Mouse (Mus musculus): Measurements from ENCODE around the gene Trim45. TPM values are rescaled to one million over a fixed set of nuclear protein-coding genes. Genes with fewer than 3 reads are reported as not detected.
A peak's percentile ranks its signal among the peaks of the same experiment; 100 is the strongest.

Gene Trim45
- polyA plus RNA-seq, 1 experiment from 2014 or later: 4.5 TPM

GRCm38 (mm10) chr3:100969176-100969917, 47.3 kb downstream of the Trim45 start, which contains the start of gene Ttf2:
Gene Ttf2 (minus strand): TSS chr3:100969663.
- no peak within 1 kb of the TSS for H3K27ac ChIP-seq (ENCODE audit: low read length)
- H3K4me3 ChIP-seq (ENCODE audit: low read depth, low read length): peak within 1 kb of the TSS; percentile 68
- WGBS: 0% methylated on average over 40 of the region's 40 CpGs
- peaks cover 7% of the 10 kb centered on the region; the same call in 1 of the 2 replicates for H3K4me1 ChIP-seq (ENCODE audit: control insufficient read depth, insufficient read depth, low read length)
- no peaks in the 10 kb centered on the region for H3K9me3 ChIP-seq (ENCODE audit: control insufficient read depth, low read depth, low read length)
- H3K9ac ChIP-seq (replicated peaks; ENCODE audit: low read depth, low read length): peak within 1 kb of the TSS; percentile 43
- H3K27me3 ChIP-seq (ENCODE audit: control insufficient read depth, insufficient read depth, low read length): no peaks in the 10 kb centered on the region
- H3K4me2 ChIP-seq (replicated peaks; ENCODE audit: low read depth, low read length): peak within 1 kb of the TSS; percentile 70
- ATAC-seq (ENCODE audit: insufficient number of reproducible peaks, insufficient read depth, low FRiP score, low read depth): peak; percentile 98
- no peaks in the 10 kb centered on the region; the same call in 1 of the 2 replicates for H3K36me3 ChIP-seq (ENCODE audit: control insufficient read depth, insufficient read depth, low read length)

GRCm38 (mm10) chr3:100973906-100974305, 51.9 kb downstream of the Trim45 start:
- no peak overlapping the region for H3K9ac ChIP-seq (replicated peaks; ENCODE audit: low read depth, low read length)
- no peak overlapping the region for H3K27ac ChIP-seq (ENCODE audit: low read length)
- H3K4me1 ChIP-seq (ENCODE audit: control insufficient read depth, insufficient read depth, low read length): peaks cover 4% of the 10 kb centered on the region; the same call in 1 of the 2 replicates
- no peak overlapping the region for H3K4me3 ChIP-seq (ENCODE audit: low read depth, low read length)
- H3K9me3 ChIP-seq (ENCODE audit: control insufficient read depth, low read depth, low read length): no peaks in the 10 kb centered on the region
- H3K27me3 ChIP-seq (ENCODE audit: control insufficient read depth, insufficient read depth, low read length): no peaks in the 10 kb centered on the region
- H3K4me2 ChIP-seq (replicated peaks; ENCODE audit: low read depth, low read length): no peak overlapping the region
- ATAC-seq (ENCODE audit: insufficient number of reproducible peaks, insufficient read depth, low FRiP score, low read depth): no peak
- 0% methylated on average over 1 of the region's 1 CpGs for WGBS
- no peaks in the 10 kb centered on the region for H3K36me3 ChIP-seq (ENCODE audit: control insufficient read depth, insufficient read depth, low read length)

- H3K4me2 ChIP-seq (replicated peaks; ENCODE audit: low read depth, low read length): no peak overlapping the region
- H3K4me3 ChIP-seq (ENCODE audit: low read depth, low read length): no peak overlapping the region
- H3K27me3 ChIP-seq (ENCODE audit: control insufficient read depth, insufficient read depth, low read length): no peaks in the 10 kb centered on the region
- H3K4me1 ChIP-seq (ENCODE audit: control insufficient read depth, insufficient read depth, low read length): no peaks in the 10 kb centered on the region
- no peaks in the 10 kb centered on the region for H3K9me3 ChIP-seq (ENCODE audit: control insufficient read depth, low read depth, low read length)
- no peak overlapping the region for H3K27ac ChIP-seq (ENCODE audit: low read length)
- no peak overlapping the region for H3K9ac ChIP-seq (replicated peaks; ENCODE audit: low read depth, low read length)
- H3K36me3 ChIP-seq (ENCODE audit: control insufficient read depth, insufficient read depth, low read length): no peaks in the 10 kb centered on the region
- 75% methylated on average over 8 of the region's 8 CpGs for WGBS
- no peak for ATAC-seq (ENCODE audit: insufficient number of reproducible peaks, insufficient read depth, low FRiP score, low read depth)
Measured at GRCm38 (mm10) chr3:100979290-100979689, 57.3 kb downstream of the Trim45 start.

Other genes starting within 250 kb of the Trim45 start
- 77.2 and 96.4 TPM in 2 replicates for gene Man1a2, start 236.7 kb upstream of the Trim45 start, polyA plus RNA-seq (2014; fragmentation: Nextera tagmentation; extraction: Ambion mirVana)
- 1.7 and 2.0 TPM in 2 replicates for gene Vtcn1, start 96.7 kb upstream of the Trim45 start, polyA plus RNA-seq (2014; fragmentation: Nextera tagmentation; extraction: Ambion mirVana)
- gene Ttf2, start 47.5 kb downstream of the Trim45 start, polyA plus RNA-seq (2014; fragmentation: Nextera tagmentation; extraction: Ambion mirVana): 16.5 and 18.1 TPM in 2 replicates
- 0.20 TPM in 1 of 2 replicates, not detected in the other for gene Cd101, start 107.4 kb downstream of the Trim45 start, polyA plus RNA-seq (2014; fragmentation: Nextera tagmentation; extraction: Ambion mirVana)
- gene Ptgfrn, start 188.1 kb downstream of the Trim45 start, polyA plus RNA-seq (2014; fragmentation: Nextera tagmentation; extraction: Ambion mirVana): 9.1 and 10.5 TPM in 2 replicates

Data from stomach, embryonic 14.5 days (tissue).